Mouse (Mus musculus) midbrain, embryonic 15.5 days (tissue): ENCODE results near the gene Arih1. TPM values are rescaled to one million over a fixed set of nuclear protein-coding genes. Genes with fewer than 3 reads are reported as not detected.
"Not testable (repeated sequence)": the region's sequence is repeated elsewhere in the genome, so short reads cannot be mapped to it uniquely, and the experiment has no call there.

Experiments
- ATAC-seq: fragments of 200-750 bp; cut with Nextera tagmentation; replicated peaks from 2 replicates; pipeline ENCODE4 v1.8.0; 2017; ENCODE audit warnings: moderate TSS enrichment
- H3K27ac ChIP-seq: fragments of 300-500 bp; sonication (generic); 2 replicates; pipeline ENCODE4 v1.5.1; 2015; ENCODE audit warnings: mild to moderate bottlenecking, inconsistent platforms
- H3K27me3 ChIP-seq: fragments of 300-500 bp; sonication (generic); replicated peaks from 2 replicates; pipeline ENCODE4 v1.6.1; 2015; ENCODE audit warnings: inconsistent platforms
- H3K36me3 ChIP-seq: fragments of 300-500 bp; sonication (generic); replicated peaks from 2 replicates; pipeline ENCODE4 v1.6.1; 2015; ENCODE audit warnings: inconsistent platforms
- H3K4me1 ChIP-seq: fragments of 300-500 bp; sonication (generic); 2 replicates; pipeline ENCODE4 v1.6.1; 2015; ENCODE audit warnings: inconsistent platforms
- H3K4me2 ChIP-seq: fragments of 300-500 bp; sonication (generic); 2 replicates; pipeline ENCODE4 v1.6.1; 2015; ENCODE audit warnings: inconsistent platforms, mild to moderate bottlenecking, moderate library complexity
- H3K4me3 ChIP-seq: fragments of 300-500 bp; sonication (generic); 2 replicates; pipeline ENCODE4 v1.5.1; 2015; ENCODE audit warnings: mild to moderate bottlenecking, inconsistent platforms
- H3K9ac ChIP-seq: fragments of 300-500 bp; sonication (generic); 2 replicates; pipeline ENCODE4 v1.6.1; 2015; ENCODE audit warnings: mild to moderate bottlenecking, inconsistent platforms
- H3K9me3 ChIP-seq: fragments of 300-500 bp; sonication (generic); 2 replicates; pipeline ENCODE4 v1.6.1; 2016; ENCODE audit warnings: inconsistent platforms
- WGBS: fragments of 180-500 bp; shearing (Covaris S2); methylation state at CpG from one replicate; pipeline ENCODE4 v1.1.7; 2015; ENCODE audit warnings: mixed read lengths; 5-methylcytosine and 5-hydroxymethylcytosine counted together
- polyA plus RNA-seq: library from polyadenylated mRNA; unstranded; fragments of >200 nt; fragmentation: Nextera tagmentation; extraction: Ambion mirVana; gene quantifications from 2 replicates; pipeline ENCODE4 v1.2.1, GENCODE M21; 2015

The Arih1 gene
- polyA plus RNA-seq, 1 experiment from 2014 or later = 17.4 TPM

- WGBS = 78% methylated on average over 1 of the region's 1 CpGs
Observed at GRCm38 (mm10) chr9:59457671-59458070, 28.7 kb downstream of the Arih1 start.

GRCm38 (mm10) chr9:59455404-59456068, 30.9 kb downstream of the Arih1 start:
- no peaks in the 10 kb centered on the region for H3K27me3 ChIP-seq
- ATAC-seq = no peak
- 79% methylated on average over 3 of the region's 3 CpGs for WGBS
- H3K9me3 ChIP-seq = no peaks in the 10 kb centered on the region
- no peak overlapping the region for H3K4me2 ChIP-seq
- H3K9ac ChIP-seq = no peak overlapping the region
- H3K4me3 ChIP-seq = no peak overlapping the region
- no peaks in the 10 kb centered on the region for H3K36me3 ChIP-seq
- H3K27ac ChIP-seq = no peak overlapping the region
- H3K4me1 ChIP-seq = peaks cover 5% of the 10 kb centered on the region

More at GRCm38 (mm10) chr9:59457671-59458070, 28.7 kb downstream of the Arih1 start:
- H3K36me3 ChIP-seq = no peaks in the 10 kb centered on the region
- ATAC-seq = no peak
- no peak overlapping the region for H3K4me3 ChIP-seq
- no peak overlapping the region for H3K27ac ChIP-seq
- no peaks in the 10 kb centered on the region for H3K9me3 ChIP-seq
- H3K4me1 ChIP-seq = peaks cover 5% of the 10 kb centered on the region
- H3K9ac ChIP-seq = no peak overlapping the region
- H3K4me2 ChIP-seq = no peak overlapping the region
- H3K27me3 ChIP-seq = no peaks in the 10 kb centered on the region

GRCm38 (mm10) chr9:59433729-59434128, 52.7 kb downstream of the Arih1 start:
- Histone ChIP-seq H3K4me2 (no peak overlapping the region), H3K4me3 (no peak overlapping the region), H3K9ac (no peak overlapping the region), H3K27me3 (no peaks in the 10 kb centered on the region), H3K36me3 (peaks cover 5% of the 10 kb centered on the region; the same call in 1 of the 2 replicates), H3K9me3 (no peaks in the 10 kb centered on the region), H3K27ac (no peak overlapping the region), H3K4me1 (no peaks in the 10 kb centered on the region)
- ATAC-seq = no peak
- 92% methylated on average over 1 of the region's 1 CpGs for WGBS

- Histone ChIP-seq H3K4me1 (no peaks in the 10 kb centered on the region), H3K27me3 (no peaks in the 10 kb centered on the region), H3K36me3 (peaks cover 5% of the 10 kb centered on the region; the same call in 1 of the 2 replicates), H3K9ac (no peak overlapping the region), H3K4me3 (no peak overlapping the region), H3K4me2 (no peak overlapping the region), H3K27ac (no peak overlapping the region), H3K9me3 (no peaks in the 10 kb centered on the region)
- 97% methylated on average over 2 of the region's 2 CpGs for WGBS
- ATAC-seq = no peak
Observed at GRCm38 (mm10) chr9:59431626-59432025, 54.8 kb downstream of the Arih1 start.

GRCm38 (mm10) chr9:59420487-59420886, 65.9 kb downstream of the Arih1 start:
- 88% methylated on average over 6 of the region's 6 CpGs for WGBS
- Histone ChIP-seq H3K4me1 (no peaks in the 10 kb centered on the region), H3K27ac (no peak overlapping the region), H3K36me3 (no peaks in the 10 kb centered on the region), H3K27me3 (no peaks in the 10 kb centered on the region), H3K9ac (no peak overlapping the region), H3K9me3 (no peaks in the 10 kb centered on the region), H3K4me3 (no peak overlapping the region), H3K4me2 (no peak overlapping the region)
- no peak for ATAC-seq

GRCm38 (mm10) chr9:59407271-59407670, 79.1 kb downstream of the Arih1 start:
- 95% methylated on average over 1 of the region's 1 CpGs for WGBS
- H3K36me3 ChIP-seq = peaks cover 3% of the 10 kb centered on the region; the same call in 1 of the 2 replicates

GRCm38 (mm10) chr9:59389086-59389485, 97.3 kb downstream of the Arih1 start:
- no peaks in the 10 kb centered on the region for H3K27me3 ChIP-seq
- H3K4me1 ChIP-seq = no peaks in the 10 kb centered on the region
- H3K36me3 ChIP-seq = peaks cover 22% of the 10 kb centered on the region
- no peaks in the 10 kb centered on the region for H3K9me3 ChIP-seq
- H3K27ac ChIP-seq = no peak overlapping the region
- H3K4me3 ChIP-seq = no peak overlapping the region
- H3K9ac ChIP-seq = no peak overlapping the region
- 90% methylated on average over 4 of the region's 4 CpGs for WGBS
- no peak for ATAC-seq
- no peak overlapping the region for H3K4me2 ChIP-seq

More at GRCm38 (mm10) chr9:59407271-59407670, 79.1 kb downstream of the Arih1 start:
- Histone ChIP-seq H3K9me3 (no peaks in the 10 kb centered on the region), H3K27me3 (no peaks in the 10 kb centered on the region), H3K9ac (no peak overlapping the region), H3K4me1 (no peaks in the 10 kb centered on the region), H3K4me3 (no peak overlapping the region), H3K27ac (no peak overlapping the region), H3K4me2 (no peak overlapping the region)
- no peak for ATAC-seq

GRCm38 (mm10) chr9:59388311-59388710, 98.1 kb downstream of the Arih1 start:
- Histone ChIP-seq H3K27me3 (no peaks in the 10 kb centered on the region), H3K27ac (no peak overlapping the region), H3K4me3 (no peak overlapping the region), H3K4me1 (no peaks in the 10 kb centered on the region), H3K9ac (no peak overlapping the region), H3K36me3 (peaks cover 20% of the 10 kb centered on the region), H3K4me2 (no peak overlapping the region), H3K9me3 (no peaks in the 10 kb centered on the region)
- WGBS = 81% methylated on average over 1 of the region's 1 CpGs
- ATAC-seq = no peak

GRCm38 (mm10) chr9:59387461-59387860, 99.0 kb downstream of the Arih1 start:
- Histone ChIP-seq H3K27ac (no peak overlapping the region), H3K4me2 (no peak overlapping the region), H3K4me1 (no peaks in the 10 kb centered on the region), H3K27me3 (no peaks in the 10 kb centered on the region), H3K4me3 (no peak overlapping the region), H3K9me3 (no peaks in the 10 kb centered on the region), H3K36me3 (peaks cover 13% of the 10 kb centered on the region; the same call in 1 of the 2 replicates), H3K9ac (no peak overlapping the region)
- 73% methylated on average over 3 of the region's 3 CpGs for whole genome bisulfite sequencing
- ATAC-seq = no peak

GRCm38 (mm10) chr9:59375626-59376025, 110.8 kb downstream of the Arih1 start:
- H3K4me1 ChIP-seq = no peaks in the 10 kb centered on the region
- H3K36me3 ChIP-seq = no peaks in the 10 kb centered on the region
- no peaks in the 10 kb centered on the region for H3K27me3 ChIP-seq
- ATAC-seq = no peak
- no peak overlapping the region for H3K4me2 ChIP-seq
- H3K9ac ChIP-seq = no peak overlapping the region
- H3K9me3 ChIP-seq = no peaks in the 10 kb centered on the region
- WGBS = 92% methylated on average over 15 of the region's 15 CpGs
- no peak overlapping the region for H3K27ac ChIP-seq
- no peak overlapping the region for H3K4me3 ChIP-seq

GRCm38 (mm10) chr9:59369646-59370045, 116.8 kb downstream of the Arih1 start:
- no peaks in the 10 kb centered on the region for H3K27me3 ChIP-seq
- no peak overlapping the region for H3K4me2 ChIP-seq
- H3K9me3 ChIP-seq = no peaks in the 10 kb centered on the region
- no peaks in the 10 kb centered on the region for H3K36me3 ChIP-seq
- H3K9ac ChIP-seq = no peak overlapping the region
- H3K4me3 ChIP-seq = no peak overlapping the region
- no peak for ATAC-seq
- 93% methylated on average over 9 of the region's 9 CpGs for WGBS
- no peaks in the 10 kb centered on the region for H3K4me1 ChIP-seq
- no peak overlapping the region for H3K27ac ChIP-seq

GRCm38 (mm10) chr9:59369220-59369619, 117.2 kb downstream of the Arih1 start:
- no peak for ATAC-seq
- H3K36me3 ChIP-seq = no peaks in the 10 kb centered on the region
- no peak overlapping the region for H3K27ac ChIP-seq
- H3K4me1 ChIP-seq = no peaks in the 10 kb centered on the region
- H3K27me3 ChIP-seq = no peaks in the 10 kb centered on the region
- 82% methylated on average over 5 of the region's 5 CpGs for WGBS
- H3K4me3 ChIP-seq = no peak overlapping the region
- H3K9me3 ChIP-seq = no peaks in the 10 kb centered on the region
- no peak overlapping the region for H3K4me2 ChIP-seq
- H3K9ac ChIP-seq = no peak overlapping the region

GRCm38 (mm10) chr9:59360487-59360886, 125.9 kb downstream of the Arih1 start:
- 68% methylated on average over 2 of the region's 3 CpGs for WGBS
- not testable (repeated sequence) for H3K9me3 ChIP-seq

More at GRCm38 (mm10) chr9:59360487-59360886, 125.9 kb downstream of the Arih1 start:
- not testable (repeated sequence) for H3K27me3 ChIP-seq, H3K4me2 ChIP-seq, H3K27ac ChIP-seq, ATAC-seq, H3K9ac ChIP-seq, H3K36me3 ChIP-seq, H3K4me3 ChIP-seq, H3K4me1 ChIP-seq
